Mouse (Mus musculus) cerebellum, postnatal 25 days (tissue): Measurements from ENCODE around the gene Ttc41.

Source experiments
- DNase-seq, 2 experiments: peaks; one replicate each; pipeline ENCODE4 v3.0.0; 2021; ENCODE audit warnings: mixed read lengths in 2 of 2

The Ttc41 gene

GRCm38 (mm10) chr10:86784126-86784675 is 78.6 kb downstream of the Ttc41 start:
- no peak for DNase-seq

DNA sequence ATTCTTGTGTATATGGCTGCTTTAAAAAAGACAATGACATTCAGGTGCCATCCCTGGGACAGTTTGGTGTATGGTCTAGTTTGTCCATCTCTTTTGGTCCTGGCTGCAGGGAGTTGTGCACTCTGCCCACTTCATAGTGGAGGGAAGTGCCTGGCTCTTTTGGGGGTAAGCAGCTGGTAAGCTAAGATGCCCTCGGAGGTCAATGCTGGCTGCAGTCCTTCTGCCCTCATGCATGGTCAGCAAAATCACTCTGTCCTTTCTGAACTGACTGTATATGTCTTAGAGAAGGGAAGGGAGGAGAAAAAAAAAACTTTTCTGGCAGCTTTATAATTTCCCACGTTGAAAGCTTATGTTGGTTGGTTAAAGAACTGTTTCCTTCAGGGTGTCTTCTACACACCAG is 79.8 kb downstream of the Ttc41 start:
- DNase-seq: no peak

DNA sequence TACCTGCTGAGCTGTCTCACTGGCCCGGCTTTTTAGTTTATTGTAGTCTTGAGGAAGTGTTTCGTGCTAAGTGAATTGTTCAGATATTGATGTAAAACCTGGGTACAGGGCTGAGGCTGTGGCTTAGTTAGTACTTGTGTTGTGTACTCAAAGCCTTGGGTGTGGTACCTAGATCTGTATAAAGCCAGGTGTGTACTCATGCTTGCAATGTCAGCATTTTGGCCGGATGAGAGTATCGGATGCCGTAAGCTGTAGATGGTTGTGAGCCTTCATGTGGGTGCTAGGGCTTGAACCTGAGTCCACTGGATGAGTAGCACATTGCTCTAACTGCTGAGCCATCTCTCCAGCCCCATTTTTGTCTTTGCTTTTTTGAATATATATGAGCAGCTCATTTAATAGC is 80.5 kb downstream of the Ttc41 start:
- DNase-seq: no peak

- DNase-seq: no peak
These were observed 82.6 kb downstream of the Ttc41 start for GRCm38 (mm10) chr10:86788193-86788592.

- no peak for DNase-seq
These were observed 83.6 kb downstream of the Ttc41 start for GRCm38 (mm10) chr10:86789146-86789672.

GRCm38 (mm10) chr10:86791507-86792184 is 86.0 kb downstream of the Ttc41 start:
- no peak for DNase-seq

DNA sequence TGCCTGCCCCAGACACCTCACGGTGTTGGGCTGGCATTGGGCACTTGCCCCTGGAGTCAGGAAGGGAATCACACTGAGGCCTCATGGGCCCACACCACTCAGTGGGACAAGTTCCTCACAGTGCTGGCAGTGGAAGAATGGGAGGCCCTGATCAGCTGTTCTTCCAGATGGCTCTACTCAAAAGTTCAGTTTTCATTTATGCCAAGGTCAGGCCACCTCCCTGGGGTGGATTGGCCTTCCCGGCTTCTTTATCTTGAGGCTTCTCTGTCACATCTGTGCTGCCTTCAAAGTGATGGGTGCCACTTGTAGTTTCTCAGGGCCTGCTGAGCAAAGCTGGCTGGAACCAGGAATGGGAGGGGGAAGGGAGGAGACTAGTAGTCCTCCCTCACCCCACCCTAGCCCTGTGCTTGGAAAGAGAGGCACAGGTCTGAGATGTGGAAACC is 87.9 kb downstream of the Ttc41 start:
- no peak for DNase-seq

DNA sequence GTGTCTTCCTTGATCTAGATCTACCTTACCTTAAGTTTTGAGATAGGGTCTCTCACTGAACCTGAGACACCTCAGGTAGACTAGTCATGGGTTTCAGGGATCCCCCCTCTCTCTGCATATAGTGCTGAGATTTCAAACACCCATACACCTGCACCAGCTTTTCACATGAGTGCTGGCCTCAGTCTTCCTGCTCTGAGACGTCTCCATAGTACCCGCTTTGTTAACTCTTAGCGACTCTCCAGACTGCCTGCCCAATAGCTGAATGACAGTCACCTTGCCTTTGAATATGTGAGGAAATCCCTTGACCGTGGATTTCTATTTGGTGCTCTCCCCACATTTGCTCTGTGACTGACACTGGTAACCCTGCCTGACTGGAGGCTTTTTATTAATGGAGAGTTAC is 88.6 kb downstream of the Ttc41 start:
- no peak for DNase-seq

DNA sequence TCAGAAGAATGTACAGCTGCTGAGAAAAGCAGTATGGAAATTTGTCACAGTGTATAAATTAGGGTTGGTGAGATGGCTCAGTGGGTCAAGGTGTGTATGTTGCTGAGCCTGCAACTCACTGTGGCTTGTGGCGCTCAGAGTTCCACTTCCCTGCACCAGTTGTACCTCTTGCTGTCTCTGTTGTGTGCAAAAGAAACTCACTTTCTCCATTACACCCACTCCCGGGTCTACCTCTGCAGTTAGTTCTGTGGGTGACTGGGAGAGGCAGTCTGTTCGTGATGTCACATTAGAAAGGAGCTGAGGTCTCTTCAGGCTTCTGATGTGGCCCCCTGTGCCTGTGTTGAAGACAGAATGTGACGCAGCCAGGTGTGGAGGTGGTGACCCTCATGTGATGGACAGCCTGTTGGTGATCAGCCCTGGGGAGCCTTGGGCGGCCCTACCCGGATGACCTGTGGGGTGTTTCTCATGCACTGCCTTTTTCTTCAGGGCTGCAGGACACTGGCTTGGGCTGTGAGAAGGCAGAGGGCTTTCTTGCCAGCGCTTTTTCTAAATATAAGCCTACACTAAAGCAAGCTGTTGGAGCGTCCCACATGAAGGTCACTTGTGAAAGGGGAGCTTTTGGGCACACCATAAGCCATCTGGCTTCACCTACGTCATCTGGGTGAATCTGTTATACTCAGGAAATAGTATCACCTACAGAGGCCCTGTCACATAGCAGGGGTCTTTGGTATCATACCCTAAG is 89.4 kb downstream of the Ttc41 start:
- DNase-seq: peak; percentile 32 to 34

DNA sequence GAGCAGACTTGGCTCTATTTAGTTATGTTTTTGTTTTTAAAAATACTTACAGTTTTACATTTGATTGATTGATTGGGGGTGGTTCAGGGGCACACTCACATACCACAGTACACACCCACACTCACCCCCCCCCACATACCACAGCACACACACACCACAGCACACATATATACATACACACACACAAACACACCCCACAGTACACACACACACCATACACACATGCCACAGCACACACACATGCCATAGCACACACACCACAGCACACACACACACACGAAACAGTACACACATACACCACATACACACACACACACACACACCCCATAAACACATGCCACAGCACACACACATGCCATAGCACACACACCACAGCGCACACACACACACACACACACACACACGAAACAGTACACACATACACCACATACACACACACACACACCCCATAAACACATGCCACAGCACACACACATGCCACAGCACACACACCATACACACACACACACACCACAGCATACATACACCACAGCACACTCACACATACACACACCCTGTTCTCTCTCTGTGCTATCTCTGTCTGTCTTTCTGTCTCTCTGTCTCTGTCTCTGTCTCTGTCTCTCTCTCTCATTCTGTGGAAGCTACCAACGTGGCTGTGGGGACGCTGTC is 90.6 kb downstream of the Ttc41 start:
- DNase-seq: no peak

DNA sequence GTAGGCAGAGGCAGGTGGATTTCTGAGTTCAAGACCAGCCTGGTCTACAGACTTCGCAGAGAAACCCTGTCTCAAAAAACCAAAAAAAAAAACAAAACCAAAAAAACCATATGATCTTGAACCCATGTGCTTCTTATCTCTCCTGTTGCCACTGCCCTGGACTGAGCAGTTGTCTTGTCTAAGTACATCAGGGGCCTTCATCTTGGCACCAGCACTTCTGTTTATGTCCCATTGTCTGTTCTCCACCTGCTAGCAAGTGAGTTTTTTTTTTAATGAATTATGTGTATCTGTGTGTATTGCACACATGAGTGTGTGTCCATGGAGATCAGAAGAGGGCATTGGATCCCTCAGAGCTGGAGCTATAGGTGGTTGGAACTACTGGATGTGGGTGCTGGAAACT is 101.8 kb downstream of the Ttc41 start:
- no peak for DNase-seq

DNA sequence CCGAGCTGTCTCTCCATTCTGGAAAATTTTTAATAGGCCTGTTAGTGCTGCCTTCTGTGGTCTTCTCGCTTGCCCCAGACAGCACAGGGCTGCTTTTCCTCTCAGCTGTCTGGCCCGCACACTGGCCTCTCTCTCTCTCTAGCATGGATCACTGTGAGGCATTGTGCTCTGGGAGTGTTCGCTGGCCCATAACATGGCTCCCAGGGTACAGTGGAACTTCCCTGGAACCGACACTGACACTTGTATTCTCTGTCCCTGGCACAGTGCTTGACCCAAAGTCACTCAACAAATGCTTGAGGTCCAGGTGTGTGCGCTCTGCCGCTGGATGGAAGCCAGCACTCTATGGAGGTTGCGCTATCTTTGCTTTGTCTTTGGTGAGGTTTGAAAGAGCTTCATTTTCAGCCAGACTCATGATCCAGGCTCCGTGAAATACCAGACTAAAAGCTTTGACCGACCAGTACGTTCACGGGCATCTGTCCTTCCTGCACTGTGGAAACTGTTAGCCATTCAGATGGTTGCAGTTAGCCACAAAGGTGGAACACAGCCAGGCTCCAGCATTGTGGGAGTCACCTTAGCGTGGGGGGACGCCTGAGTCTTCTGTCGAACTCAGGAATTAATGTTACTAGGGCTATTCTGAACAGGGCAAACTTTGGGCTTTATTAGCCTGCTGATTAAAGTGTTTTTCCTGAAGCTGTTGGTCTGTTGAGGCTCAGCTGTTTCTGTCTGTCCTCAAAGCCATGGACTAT is 102.6 kb downstream of the Ttc41 start:
- no peak for DNase-seq

DNA sequence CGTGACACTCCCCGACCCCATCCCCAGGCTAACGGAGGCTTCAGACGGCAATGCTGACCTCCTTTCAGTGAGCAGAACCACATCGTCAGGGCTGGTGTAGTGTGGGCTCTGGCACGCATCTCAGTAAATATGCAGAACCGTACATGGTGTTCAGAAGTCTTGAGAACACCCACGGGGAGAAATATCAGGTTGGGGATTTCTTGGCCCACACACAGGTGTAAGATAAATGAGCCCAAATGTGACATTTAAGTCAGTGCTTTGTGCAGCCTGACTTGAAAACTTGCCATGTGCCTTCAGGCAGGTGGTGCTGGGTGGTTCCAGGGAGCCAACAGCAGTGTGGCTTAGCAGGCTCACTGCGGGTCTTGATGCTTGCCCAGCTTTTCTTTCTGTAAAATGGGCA is 104.4 kb downstream of the Ttc41 start:
- DNase-seq: peak; percentile 23 to 45

GRCm38 (mm10) chr10:86810612-86811011 is 105.0 kb downstream of the Ttc41 start:
- DNase-seq: no peak

DNA sequence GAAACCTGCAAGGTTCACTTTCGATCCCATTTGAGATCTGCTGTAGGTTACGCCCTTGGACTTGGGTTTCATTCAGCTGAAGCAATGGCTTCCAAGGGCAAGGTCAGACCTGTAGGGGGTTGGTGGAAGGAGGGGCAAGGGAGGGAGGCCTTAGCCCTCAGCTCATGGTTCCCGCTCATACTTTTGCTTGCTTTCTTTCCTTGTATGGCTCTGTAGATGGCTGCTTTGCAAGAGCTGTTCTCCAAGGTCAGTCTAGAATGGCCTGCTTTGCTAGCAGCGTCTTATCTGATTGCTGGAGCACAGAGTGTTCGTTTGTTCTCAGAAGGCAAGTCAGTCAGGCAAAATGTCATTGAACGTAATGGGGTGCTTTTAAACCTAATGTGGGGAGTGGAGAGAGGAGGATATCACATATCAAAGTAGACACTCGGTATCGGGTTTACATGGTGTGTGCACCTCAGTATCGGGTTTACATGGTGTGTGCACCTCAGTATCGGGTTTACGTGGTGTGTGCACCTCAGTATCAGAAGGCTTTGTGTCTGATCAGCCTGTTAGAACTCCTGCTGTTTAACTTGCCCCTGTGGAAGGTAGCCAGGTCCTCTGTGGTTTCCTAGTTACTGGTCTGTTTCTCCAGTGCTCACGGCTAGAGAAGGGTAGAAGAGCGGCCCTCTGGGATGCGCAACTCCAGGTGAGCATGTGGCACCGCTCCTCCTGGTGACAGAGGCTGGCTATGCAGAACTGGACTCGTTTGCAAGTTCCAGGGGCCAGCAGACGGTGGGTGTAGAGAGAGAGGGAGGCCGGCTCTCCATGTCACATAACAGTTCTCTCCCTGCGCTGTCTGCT is 108.9 kb downstream of the Ttc41 start:
- DNase-seq: no peak

DNA sequence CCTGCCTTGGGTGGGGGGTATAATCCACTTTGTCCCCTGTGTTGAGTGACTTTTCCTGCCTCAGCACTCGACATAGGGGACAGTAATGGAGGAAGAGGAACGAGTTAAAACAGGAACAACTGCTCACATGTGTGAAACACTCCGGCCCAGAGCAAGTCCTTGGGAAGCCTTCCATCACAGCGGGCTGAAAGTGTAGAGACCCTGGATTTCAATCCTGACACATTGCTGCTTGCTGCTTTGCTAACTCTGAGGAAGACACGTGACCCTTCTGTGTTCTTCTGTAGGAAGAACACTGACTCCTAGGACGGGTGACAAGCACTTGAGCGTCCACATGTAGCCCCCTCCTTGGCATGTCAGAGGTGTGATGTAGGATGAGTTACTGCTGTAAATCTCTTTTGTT is 109.5 kb downstream of the Ttc41 start:
- no peak for DNase-seq

DNA sequence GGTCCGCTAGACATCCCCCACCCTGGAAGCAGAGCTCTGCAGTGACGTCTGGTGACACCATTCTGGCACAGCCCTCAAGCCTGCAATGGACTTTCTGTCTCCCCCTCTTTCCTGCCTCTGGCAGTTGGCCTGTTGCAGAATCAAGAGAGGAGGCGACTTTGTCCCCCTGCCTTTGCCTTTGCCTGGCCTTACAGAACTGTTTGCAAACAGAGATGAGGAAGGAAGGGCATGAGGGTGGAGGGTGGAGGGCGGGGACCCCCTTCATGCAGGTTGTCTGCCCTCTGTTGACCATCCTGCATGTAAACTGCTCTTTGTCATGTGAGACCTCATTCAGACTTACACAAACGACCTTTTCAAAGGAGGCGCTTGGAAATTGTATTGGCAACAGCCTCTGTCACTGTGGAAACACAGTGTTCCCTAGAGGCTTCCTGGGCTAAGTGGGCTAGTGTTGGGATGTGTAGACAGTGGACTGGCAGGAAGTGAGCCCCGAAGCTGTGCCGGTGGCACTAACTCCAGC is 114.1 kb downstream of the Ttc41 start:
- no peak for DNase-seq

DNA sequence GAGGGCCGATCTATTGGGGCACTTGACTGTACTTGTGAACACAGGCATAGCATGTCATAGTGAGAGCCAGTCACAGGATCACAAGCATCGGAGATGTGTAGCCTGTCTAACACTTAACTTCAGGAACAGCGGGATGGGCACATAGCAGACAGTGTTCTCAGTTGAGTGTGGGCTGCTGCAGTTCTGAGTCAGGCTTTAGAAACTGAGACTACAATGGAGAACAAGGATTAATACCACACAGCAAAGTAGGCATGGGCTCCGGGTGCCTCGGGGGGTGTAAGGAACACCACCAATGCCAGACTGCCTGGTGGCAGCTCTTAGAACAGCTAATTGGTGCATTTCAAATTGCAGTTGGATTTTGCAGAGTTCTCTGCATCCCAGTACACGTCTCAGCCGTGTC is 115.4 kb downstream of the Ttc41 start:
- DNase-seq: no peak

DNA sequence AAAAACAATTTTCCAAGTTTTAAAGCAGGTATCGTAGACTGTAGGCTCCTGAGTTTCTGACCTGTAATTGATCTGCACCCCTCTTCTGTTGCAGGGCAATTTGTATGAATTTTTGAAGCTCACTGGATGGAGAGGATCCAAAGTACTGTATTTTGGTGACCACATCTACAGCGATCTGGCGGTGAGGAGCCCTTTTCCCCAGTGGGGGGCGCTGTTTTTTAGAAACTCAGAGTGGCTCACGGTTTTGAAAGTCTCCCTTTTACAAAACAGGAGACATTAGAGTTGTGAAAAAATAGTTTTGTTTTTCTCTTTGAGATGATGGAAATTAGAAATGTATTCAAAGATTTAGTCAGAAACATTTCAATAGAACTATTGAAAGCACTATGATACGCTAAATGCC is 118.5 kb downstream of the Ttc41 start:
- DNase-seq: no peak

DNA sequence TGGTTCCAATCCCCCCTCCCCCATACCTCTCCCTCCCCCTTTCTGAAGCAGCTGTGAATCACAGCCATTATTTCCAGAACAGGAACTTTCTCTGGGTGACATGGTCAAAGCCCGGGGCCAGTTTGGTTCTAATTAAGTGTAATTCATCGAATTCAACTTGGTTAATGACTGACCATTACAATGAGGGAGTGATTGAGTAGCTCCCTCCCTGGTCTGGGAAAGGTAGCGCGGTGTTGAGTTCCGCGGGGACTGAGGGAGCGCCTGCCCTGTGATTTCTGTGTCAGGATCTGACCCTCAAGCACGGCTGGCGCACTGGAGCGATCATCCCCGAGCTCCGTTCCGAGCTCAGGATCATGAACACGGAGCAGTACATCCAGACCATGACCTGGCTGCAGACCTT is 119.3 kb downstream of the Ttc41 start:
- no peak for DNase-seq

- peak; percentile 83 to 89 for DNase-seq
These were observed 120.4 kb downstream of the Ttc41 start for GRCm38 (mm10) chr10:86825871-86826522.
